Comparison of ENCODE assay signal across 8 mouse cellular contexts in genomic region chr19:6907811-6908540, GRCm38 (mm10). TPM values are rescaled to one million over a fixed set of nuclear protein-coding genes. Genes with fewer than 3 reads are reported as not detected.
A peak's percentile ranks its signal among the peaks of the same experiment; 100 is the strongest.
DNase-seq lines count a peak whose midpoint lies in the region; ATAC-seq and TF ChIP-seq lines count a peak whose summit lies in the region.

No protein-coding gene starts in this region.

- H3K4me1 ChIP-seq in liver, adult 2 months (ENCODE audit: control insufficient read depth, insufficient read depth, low read length): peaks cover 23% of the 10 kb centered on the region
- peaks cover 24% of the 10 kb centered on the region for H3K4me1 ChIP-seq in forebrain, embryonic 16.5 days (replicated peaks; ENCODE audit: control insufficient read depth, insufficient read depth, low read length)
- H3K4me1 ChIP-seq in liver, embryonic 14.5 days (replicated peaks; ENCODE audit: control insufficient read depth in 2 of 2, insufficient read depth in 2 of 2, low read length in 1 of 2): peaks cover 2 to 7% of the 10 kb centered on the region in 2 experiments; a peak in 2 of 4 replicates
- peaks cover 2% of the 10 kb centered on the region for H3K4me1 ChIP-seq in small intestine, adult 2 months (ENCODE audit: control insufficient read depth, insufficient read depth, insufficient read length, low read length)

- H3K27me3 ChIP-seq in liver, adult 2 months (ENCODE audit: control insufficient read depth, insufficient read depth, low read length): no peaks in the 10 kb centered on the region
- no peaks in the 10 kb centered on the region for H3K27me3 ChIP-seq in forebrain, embryonic 16.5 days (replicated peaks; ENCODE audit: control insufficient read depth, insufficient read depth, low read length)
- no peaks in the 10 kb centered on the region for H3K27me3 ChIP-seq in liver, embryonic 14.5 days (ENCODE audit: control insufficient read depth, insufficient read depth, low read length)
- no peaks in the 10 kb centered on the region for H3K27me3 ChIP-seq in small intestine, adult 2 months (ENCODE audit: control insufficient read depth, insufficient read depth, low read length)

- TF ChIP-seq CTCF in liver, adult 2 months (IDR thresholded peaks at IDR 0.05; ENCODE audit: low read depth, low read length): 0 out of 2 replicates have a peak, but pooled peaks have one; percentile 5
- TF ChIP-seq CTCF in liver, embryonic 14.5 days (IDR thresholded peaks at IDR 0.05; ENCODE audit: low read depth): no peak
- TF ChIP-seq CTCF in small intestine, adult 2 months (IDR thresholded peaks at IDR 0.05; ENCODE audit: extremely low read depth, insufficient read length, insufficient replicate concordance, low read depth, low read length): no peak

- H3K4me3 ChIP-seq in liver, adult 2 months (ENCODE audit: insufficient read depth, low read depth, low read length): peak overlapping the region; percentile 86
- H3K4me3 ChIP-seq in forebrain, embryonic 16.5 days (replicated peaks; ENCODE audit: low read length): peak overlapping the region; percentile 76
- peak overlapping the region; percentile 82; a peak in 3 of 4 replicates for H3K4me3 ChIP-seq in liver, embryonic 14.5 days (ENCODE audit: insufficient read depth in 1 of 2, low read depth in 2 of 2, low read length in 2 of 2)
- H3K4me3 ChIP-seq in small intestine, adult 2 months (ENCODE audit: low read depth, low read length): peak overlapping the region; percentile 65

- DNase-seq in liver, adult 2 months (ENCODE audit: extremely low read depth, low read depth, low spot score): peak; percentile 83
- no peak for DNase-seq in liver
- no peak for DNase-seq in liver, embryonic 14.5 days (ENCODE audit: low read depth in 3 of 3, low spot score in 3 of 3)
- DNase-seq in spleen, adult 18-20 months: no peak
- no peak for DNase-seq in layer of hippocampus, adult 18-20 months (ENCODE audit: low spot score in 2 of 2)
- DNase-seq in urinary bladder, postnatal 36 days (ENCODE audit: low spot score in 2 of 2): no peak

- peak overlapping the region; percentile 62; the same call in 1 of the 2 replicates for H3K4me2 ChIP-seq in forebrain, embryonic 16.5 days (ENCODE audit: low read length)
- peak overlapping the region; percentile 94 for H3K4me2 ChIP-seq in liver, embryonic 14.5 days (ENCODE audit: low read depth)

- no peak for ATAC-seq in forebrain, embryonic 16.5 days
- no peak for ATAC-seq in liver, embryonic 14.5 days (ENCODE audit: insufficient read depth)

- TF ChIP-seq EP300 in liver, embryonic 14.5 days (IDR thresholded peaks at IDR 0.05; ENCODE audit: low read depth): no peak

- TF ChIP-seq POLR2A in liver, adult 2 months (IDR thresholded peaks at IDR 0.05; ENCODE audit: extremely low read depth, insufficient read depth, low read length): no peak
- no peak for TF ChIP-seq POLR2A in small intestine, adult 2 months (IDR thresholded peaks at IDR 0.05; ENCODE audit: low read depth, low read length)

- H3K27ac ChIP-seq in liver, adult 2 months (replicated peaks; ENCODE audit: insufficient read depth, low read depth, low read length): peak overlapping the region; percentile 83
- no peak overlapping the region for H3K27ac ChIP-seq in forebrain, embryonic 16.5 days (ENCODE audit: low read length)
- no peak overlapping the region for H3K27ac ChIP-seq in liver, embryonic 14.5 days
- peak overlapping the region; percentile 19; the same call in 1 of the 2 replicates for H3K27ac ChIP-seq in small intestine, adult 2 months (ENCODE audit: insufficient read depth, low read depth, low read length)

- H3K9ac ChIP-seq in liver, adult 2 months (ENCODE audit: low read depth, low read length): peak overlapping the region; percentile 74
- H3K9ac ChIP-seq in forebrain, embryonic 16.5 days (replicated peaks; ENCODE audit: low read depth, low read length): no peak overlapping the region; the same call in 1 of the 2 replicates
- no peak overlapping the region for H3K9ac ChIP-seq in liver, embryonic 14.5 days (replicated peaks)

- peaks cover 13% of the 10 kb centered on the region; the same call in 1 of the 2 replicates for H3K36me3 ChIP-seq in liver, adult 2 months (ENCODE audit: control insufficient read depth, insufficient read depth, low read length)
- peaks cover 9% of the 10 kb centered on the region; the same call in 1 of the 2 replicates for H3K36me3 ChIP-seq in forebrain, embryonic 16.5 days (ENCODE audit: control insufficient read depth, insufficient read depth)
- peaks cover 18% of the 10 kb centered on the region for H3K36me3 ChIP-seq in liver, embryonic 14.5 days (replicated peaks; ENCODE audit: control insufficient read depth, insufficient read depth, low read depth)
- peaks cover 47% of the 10 kb centered on the region for H3K36me3 ChIP-seq in small intestine, adult 2 months (ENCODE audit: control insufficient read depth, insufficient read depth, low read length)

- 48% methylated on average over 7 of the region's 7 CpGs for WGBS in liver, adult 2 months
- 90% methylated on average over 7 of the region's 7 CpGs for WGBS in forebrain, embryonic 16.5 days
- 68% methylated on average over 7 of the region's 7 CpGs for WGBS in liver, embryonic 14.5 days (ENCODE audit: insufficient replicate concordance)
- WGBS in small intestine, adult 2 months: 76% methylated on average over 7 of the region's 7 CpGs

- no peaks in the 10 kb centered on the region for H3K9me3 ChIP-seq in forebrain, embryonic 16.5 days (ENCODE audit: control insufficient read depth, low read length)
- H3K9me3 ChIP-seq in liver, embryonic 14.5 days (ENCODE audit: control insufficient read depth, low read length): no peaks in the 10 kb centered on the region

- H3K79me2 ChIP-seq in liver, adult 2 months (ENCODE audit: control insufficient read depth, insufficient read depth, low read length): no peaks in the 10 kb centered on the region

RNA-seq across cellular contexts. Expression of gene Trmt112, which starts 1.5 kb away (rescaled TPM):
- total RNA-seq in liver, adult 2 months (2014; rRNA removed): 30.7 and 43.6 TPM in 2 replicates
- polyA plus RNA-seq in liver, adult 2 months (2012; rRNA removed): 89.7 and 101 TPM in 2 replicates
- polyA plus RNA-seq in forebrain, embryonic 16.5 days (2015; fragmentation: Nextera tagmentation; extraction: Ambion mirVana): 104 and 116 TPM in 2 replicates
- polyA plus RNA-seq in liver, embryonic 14.5 days (2012; rRNA removed): 65.7 and 69.4 TPM in 2 replicates
- 75.2 and 77.4 TPM in 2 replicates for polyA plus RNA-seq in liver, embryonic 14.5 days (2014; fragmentation: Nextera tagmentation; extraction: Ambion mirVana)
- polyA plus RNA-seq in small intestine, adult 2 months (2012; rRNA removed): 29.0 and 52.3 TPM in 2 replicates
- 10 to 100 TPM; 43.1 to 53.9 TPM for total RNA-seq in layer of hippocampus, adult 18-20 months (2021)

RNA-seq across cellular contexts. Expression of gene Prdx5, which starts 1.9 kb away (rescaled TPM):
- 403 and 615 TPM in 2 replicates for total RNA-seq in liver, adult 2 months (2014; rRNA removed)
- 364 and 379 TPM in 2 replicates for polyA plus RNA-seq in liver, adult 2 months (2012; rRNA removed)
- 244 and 272 TPM in 2 replicates for polyA plus RNA-seq in forebrain, embryonic 16.5 days (2015; fragmentation: Nextera tagmentation; extraction: Ambion mirVana)
- polyA plus RNA-seq in liver, embryonic 14.5 days (2012; rRNA removed): 41.8 and 54.9 TPM in 2 replicates
- 78.7 and 87.2 TPM in 2 replicates for polyA plus RNA-seq in liver, embryonic 14.5 days (2014; fragmentation: Nextera tagmentation; extraction: Ambion mirVana)
- 94.6 and 180 TPM in 2 replicates for polyA plus RNA-seq in small intestine, adult 2 months (2012; rRNA removed)
- 100 to 1,000 TPM; 383 to 385 TPM for total RNA-seq in layer of hippocampus, adult 18-20 months (2021)

RNA-seq across cellular contexts. Expression of gene Esrra, which starts 13.6 kb away (rescaled TPM):
- total RNA-seq in liver, adult 2 months (2014; rRNA removed): 25.9 and 27.7 TPM in 2 replicates
- polyA plus RNA-seq in liver, adult 2 months (2012; rRNA removed): 36.6 and 40.6 TPM in 2 replicates
- polyA plus RNA-seq in forebrain, embryonic 16.5 days (2015; fragmentation: Nextera tagmentation; extraction: Ambion mirVana): 16.1 and 18.8 TPM in 2 replicates
- 6.2 and 6.6 TPM in 2 replicates for polyA plus RNA-seq in liver, embryonic 14.5 days (2012; rRNA removed)
- 1.6 and 2.2 TPM in 2 replicates for polyA plus RNA-seq in liver, embryonic 14.5 days (2014; fragmentation: Nextera tagmentation; extraction: Ambion mirVana)
- 168 and 346 TPM in 2 replicates for polyA plus RNA-seq in small intestine, adult 2 months (2012; rRNA removed)
- total RNA-seq in layer of hippocampus, adult 18-20 months (2021): 10 to 100 TPM; 59.5 to 59.6 TPM

RNA-seq across cellular contexts. Expression of gene Catsperz, which starts 17.2 kb away (rescaled TPM):
- total RNA-seq in liver, adult 2 months (2014; rRNA removed): not detected in 2 replicates
- not detected in 2 replicates for polyA plus RNA-seq in liver, adult 2 months (2012; rRNA removed)
- 0.37 and 0.89 TPM in 2 replicates for polyA plus RNA-seq in forebrain, embryonic 16.5 days (2015; fragmentation: Nextera tagmentation; extraction: Ambion mirVana)
- polyA plus RNA-seq in liver, embryonic 14.5 days (2012; rRNA removed): 0.13 and 0.16 TPM in 2 replicates
- polyA plus RNA-seq in liver, embryonic 14.5 days (2014; fragmentation: Nextera tagmentation; extraction: Ambion mirVana): 0.28 and 0.37 TPM in 2 replicates
- polyA plus RNA-seq in small intestine, adult 2 months (2012; rRNA removed): not detected in 2 replicates
- total RNA-seq in layer of hippocampus, adult 18-20 months (2021): 10 to 100 TPM in 1 of 2 experiments, 1 to 10 TPM in 1; 8.2 to 12.6 TPM

RNA-seq across cellular contexts. Expression of gene Kcnk4, which starts 26.3 kb away (rescaled TPM):
- total RNA-seq in liver, adult 2 months (2014; rRNA removed): 0.07 TPM in 1 of 2 replicates, not detected in the other
- 0.05 TPM in 1 of 2 replicates, not detected in the other for polyA plus RNA-seq in liver, adult 2 months (2012; rRNA removed)
- 2.1 and 3.3 TPM in 2 replicates for polyA plus RNA-seq in forebrain, embryonic 16.5 days (2015; fragmentation: Nextera tagmentation; extraction: Ambion mirVana)
- not detected in 2 replicates for polyA plus RNA-seq in liver, embryonic 14.5 days (2012; rRNA removed)
- polyA plus RNA-seq in liver, embryonic 14.5 days (2014; fragmentation: Nextera tagmentation; extraction: Ambion mirVana): 0.05 TPM in 1 of 2 replicates, not detected in the other
- not detected in 2 replicates for polyA plus RNA-seq in small intestine, adult 2 months (2012; rRNA removed)
- total RNA-seq in layer of hippocampus, adult 18-20 months (2021): 10 to 100 TPM; 15.4 to 17.0 TPM

Comparison
In these comparisons a context has a peak if more than half of its experiments do, and no peak if none do; other contexts are left out.
1. H3K27ac ChIP-seq: peak in liver, adult 2 months (single experiment) and small intestine, adult 2 months (single experiment); none in forebrain, embryonic 16.5 days (single experiment) and liver, embryonic 14.5 days (single experiment).
2. Peak in every context shown above with its lines, with median percentiles within 50 percentile points of each other: H3K4me3 ChIP-seq.